Mouse (Mus musculus): Measurements from ENCODE around the gene Theg. TPM values are rescaled to one million over a fixed set of nuclear protein-coding genes. Genes with fewer than 3 reads are reported as not detected.

The Theg gene
- total RNA-seq, 2 experiments from 2014 or later: not detected

DNA sequence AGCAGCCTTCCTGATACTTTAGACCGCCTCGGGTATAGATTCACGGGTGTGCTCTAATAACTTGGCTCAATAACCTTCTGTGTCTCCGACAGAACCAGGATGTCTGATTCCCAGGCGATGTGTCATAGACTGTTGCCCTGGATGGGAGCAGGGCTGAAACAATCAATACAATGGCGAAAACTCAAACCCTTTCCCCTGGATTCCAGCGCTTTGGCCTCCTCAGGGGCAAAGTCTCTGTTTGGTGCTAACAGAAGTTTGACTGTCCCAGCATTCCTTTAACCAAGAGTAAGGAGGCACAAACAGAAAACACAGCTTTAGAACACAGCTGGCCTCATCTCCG is 8.4 kb upstream of the Theg start:
- intact Hi-C loops (cut with DNase I): loop anchor here (1.0 kb wide), 2 partner anchors 54 to 73 kb away; no protein-coding TSS in a partner anchor
- no peak for DNase-seq (ENCODE audit: low spot score)

DNA sequence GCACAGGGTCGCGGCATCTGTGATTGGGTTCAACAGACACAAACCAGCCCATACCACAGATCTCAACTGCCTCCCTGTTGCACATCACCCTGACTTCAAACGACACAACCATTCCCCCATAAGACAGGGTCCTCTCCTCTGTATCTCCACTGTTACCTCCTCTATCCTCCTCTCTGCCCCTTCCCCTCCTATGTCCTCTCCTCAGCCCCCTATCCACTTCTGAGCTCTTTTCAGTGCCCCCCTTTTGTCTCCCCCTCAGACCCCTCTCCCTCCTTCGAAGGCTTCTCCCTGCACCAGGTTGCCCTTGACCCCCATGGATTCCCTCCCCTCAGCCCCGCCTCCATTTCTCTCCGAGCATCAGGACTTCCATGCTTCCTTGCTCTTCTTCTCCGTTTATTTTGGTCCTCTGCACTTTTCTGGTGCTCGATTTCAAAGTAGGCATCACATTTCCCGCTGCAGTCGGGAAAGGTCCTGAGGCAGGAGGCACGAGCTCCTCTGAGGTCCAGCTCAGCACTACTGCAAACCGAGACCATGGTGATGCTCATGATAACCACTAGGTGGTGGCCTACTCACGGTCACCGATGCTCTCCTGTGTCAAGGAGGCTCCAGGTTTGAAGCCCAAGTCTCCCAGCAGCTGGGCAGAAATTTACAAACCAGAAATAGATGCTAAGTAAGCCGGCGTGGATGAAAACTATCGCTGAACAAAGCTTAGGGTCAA is 7.9 kb upstream of the Theg start:
- intact Hi-C loops (cut with DNase I): loop anchor here (1.0 kb wide), 2 partner anchors 54 to 73 kb away; no protein-coding TSS in a partner anchor
- DNase-seq (ENCODE audit: low spot score): no peak

DNA sequence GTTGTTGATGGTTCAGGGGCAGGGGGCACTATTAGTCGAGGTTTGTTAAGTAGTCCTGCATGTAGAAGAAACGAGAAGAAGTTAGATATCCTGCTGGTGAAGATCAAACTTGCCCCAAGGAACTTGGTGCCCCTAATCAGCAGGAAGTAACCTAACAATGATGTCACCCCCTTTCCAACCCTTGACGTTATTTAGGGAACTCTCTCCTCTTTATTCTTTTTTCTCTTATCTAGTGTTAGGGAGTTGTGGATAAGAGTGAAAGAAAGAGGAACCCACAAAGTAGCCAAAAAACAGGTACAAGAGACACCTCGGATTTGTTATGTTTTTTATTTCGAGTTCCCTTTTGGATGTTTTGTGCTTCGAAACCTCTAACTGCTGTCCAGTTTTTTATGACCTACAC is 7.0 kb upstream of the Theg start:
- DNase-seq (ENCODE audit: low spot score): no peak
- intact Hi-C loops (cut with DNase I): no loop called here

DNA sequence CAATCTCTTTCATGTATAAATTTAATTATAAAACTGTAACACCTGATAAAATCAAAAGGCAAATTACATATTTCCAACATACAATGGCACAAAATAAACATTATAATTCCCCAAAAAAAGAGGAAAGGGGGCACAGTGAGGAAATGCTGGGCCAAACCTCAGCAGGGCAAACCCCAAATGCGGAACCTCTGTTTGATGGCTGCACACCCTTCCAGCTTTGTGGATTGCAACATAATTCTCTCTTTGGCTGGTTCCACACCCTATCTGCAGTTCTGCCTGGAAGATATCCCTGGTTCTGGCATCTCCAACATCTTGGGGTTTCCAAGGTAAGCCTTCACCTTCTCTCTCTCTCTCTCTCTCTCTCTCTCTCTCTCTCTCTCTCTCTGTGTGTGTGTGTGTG is 3.6 kb upstream of the Theg start:
- no peak for DNase-seq (ENCODE audit: low spot score)
- intact Hi-C loops (cut with DNase I): no loop called here

DNA sequence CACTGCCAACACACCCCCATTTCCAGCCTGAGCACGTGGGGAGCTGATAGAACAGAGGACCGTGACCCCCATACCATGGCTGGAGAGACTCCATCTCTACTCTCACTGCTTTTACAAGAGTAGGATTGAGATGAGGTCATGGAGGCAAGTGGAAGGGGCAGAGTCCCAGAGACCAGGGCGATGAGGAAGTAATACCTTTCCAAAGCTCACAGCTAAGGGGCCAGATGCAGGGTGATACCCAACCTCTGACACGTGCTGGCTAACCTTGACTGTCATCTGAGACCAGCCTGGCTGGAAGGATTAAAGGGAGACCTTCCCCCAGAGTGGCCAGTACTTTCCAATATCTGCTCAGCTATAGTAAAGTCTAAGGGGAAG is 608 bp upstream of the Theg start:
- no peak for DNase-seq (ENCODE audit: low spot score)
- intact Hi-C loops (cut with DNase I): no loop called here

DNA sequence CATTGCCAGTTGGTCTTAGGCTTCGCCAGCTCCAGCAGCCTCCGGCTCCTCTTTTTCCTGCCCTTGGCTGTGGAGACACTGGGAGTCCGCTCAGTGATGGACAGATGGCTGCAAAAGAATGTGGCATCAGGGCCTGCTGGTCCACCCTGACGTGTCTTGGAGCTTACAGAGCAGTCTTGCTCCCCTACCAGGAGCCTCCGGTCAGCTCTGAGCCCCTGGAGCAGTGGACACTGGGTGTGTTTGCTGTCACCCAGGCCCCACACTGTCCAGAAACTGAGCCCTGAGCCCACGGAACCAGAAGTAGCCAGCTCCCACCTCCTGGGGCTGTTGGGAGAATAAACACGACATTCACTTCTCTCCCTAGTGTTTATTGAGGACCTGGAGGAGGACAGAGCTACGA is 888 bp downstream of the Theg start:
- intact Hi-C loops (cut with DNase I): no loop called here
- DNase-seq (ENCODE audit: low spot score): no peak

DNA sequence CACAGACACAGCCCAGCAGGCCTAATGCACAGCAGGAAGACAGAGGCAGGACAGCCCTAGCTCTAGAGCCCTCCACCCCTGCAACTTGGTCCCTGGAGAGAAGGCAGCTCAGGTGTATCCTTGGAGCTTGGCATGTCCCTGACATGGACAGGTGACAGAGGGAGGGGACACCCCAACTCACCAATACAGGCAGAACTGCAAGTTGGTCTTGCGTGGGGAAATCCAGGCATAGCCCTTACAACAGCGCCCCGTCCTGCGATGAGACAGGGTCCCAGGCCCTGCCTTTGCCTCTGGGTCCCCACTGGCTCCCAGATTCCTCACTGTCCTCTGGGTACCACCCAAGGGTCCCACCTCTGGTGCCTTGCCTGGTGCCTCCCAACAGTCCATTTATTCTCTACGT is 1.4 kb downstream of the Theg start:
- no peak for DNase-seq (ENCODE audit: low spot score)
- intact Hi-C loops (cut with DNase I): no loop called here

DNA sequence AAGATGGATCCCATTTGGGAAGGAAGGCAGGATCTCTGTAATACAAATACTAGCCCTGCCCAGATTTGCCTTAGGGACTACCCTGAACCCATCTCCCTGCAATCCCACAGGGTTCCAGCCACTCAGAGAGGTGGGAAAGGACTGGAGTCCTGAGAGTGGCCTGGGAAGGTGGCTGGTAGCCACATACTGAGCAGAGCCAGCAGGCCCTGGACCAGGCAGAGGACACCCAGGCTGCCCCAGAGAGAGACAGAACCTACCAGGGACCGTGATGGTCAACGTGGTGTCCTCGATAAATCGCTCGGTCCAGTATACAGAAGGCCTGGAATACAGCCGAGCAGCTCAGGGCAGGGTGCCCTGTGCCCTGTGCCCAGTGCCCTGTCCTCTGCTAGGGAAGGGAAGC is 2.0 kb downstream of the Theg start:
- intact Hi-C loops (cut with DNase I): no loop called here
- DNase-seq (ENCODE audit: low spot score): no peak

DNA sequence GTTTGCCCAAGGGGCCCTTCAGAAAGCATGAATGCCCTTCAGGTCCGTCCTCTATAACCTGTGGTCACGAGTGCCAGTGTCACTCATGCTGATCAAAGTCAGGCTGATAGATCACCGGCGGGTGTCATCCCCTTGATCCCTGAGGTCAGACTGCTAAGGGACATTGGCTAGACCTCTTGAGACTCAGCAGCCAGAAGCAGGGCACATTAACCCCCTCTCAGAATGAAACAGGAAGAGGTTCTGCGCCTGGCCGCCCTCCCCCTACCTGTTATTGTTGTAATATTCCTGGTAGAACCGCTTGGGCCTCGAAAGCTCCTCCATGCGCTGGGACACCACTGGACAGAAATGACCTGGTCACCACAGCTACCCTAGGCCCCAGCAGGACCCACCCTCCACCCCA is 2.7 kb downstream of the Theg start:
- no peak for DNase-seq (ENCODE audit: low spot score)
- intact Hi-C loops (cut with DNase I): no loop called here

DNA sequence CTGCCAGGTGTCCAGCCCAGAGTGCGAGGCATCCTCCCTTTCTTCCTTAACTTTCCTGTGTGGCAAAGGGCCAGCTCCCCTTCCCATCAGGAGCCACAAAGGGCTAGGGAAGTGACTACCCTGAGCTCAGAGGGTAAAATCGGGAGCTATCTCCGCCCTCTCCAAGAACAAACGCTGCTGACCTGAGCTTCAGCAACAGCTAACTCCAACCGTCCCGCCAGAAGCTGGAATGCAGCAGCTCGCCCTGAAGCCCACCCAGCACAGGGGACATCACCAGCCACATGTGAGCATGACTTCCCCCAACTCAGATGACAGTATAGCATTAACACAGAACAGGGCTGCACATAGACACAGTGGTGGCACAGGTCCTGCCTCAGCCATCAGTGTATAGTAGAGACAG is 3.1 kb downstream of the Theg start:
- intact Hi-C loops (cut with DNase I): no loop called here

DNA sequence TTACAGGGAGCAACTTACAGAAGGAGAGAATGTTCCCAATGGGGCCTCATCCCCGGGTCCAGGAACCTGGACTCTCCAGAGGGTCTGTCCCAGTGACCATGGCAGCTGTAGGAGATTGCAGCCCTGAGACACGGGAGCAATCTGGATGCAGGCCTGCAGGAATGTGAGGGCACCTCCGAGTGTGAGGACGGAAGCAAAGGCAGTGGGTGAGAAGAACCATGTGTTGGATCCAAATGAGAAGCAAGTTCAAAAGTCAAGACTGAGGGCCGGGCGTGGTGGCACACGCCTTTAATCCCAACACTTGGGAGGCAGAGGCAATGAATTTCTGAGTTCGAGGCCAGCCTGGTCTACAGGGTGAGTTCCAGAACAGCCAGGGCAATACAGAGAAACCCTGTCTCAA is 5.6 kb downstream of the Theg start:
- no peak for DNase-seq (ENCODE audit: low spot score)
- intact Hi-C loops (cut with DNase I): no loop called here

More for the DNA sequence above, 3.1 kb downstream of the Theg start:
- DNase-seq (ENCODE audit: low spot score): no peak

DNA sequence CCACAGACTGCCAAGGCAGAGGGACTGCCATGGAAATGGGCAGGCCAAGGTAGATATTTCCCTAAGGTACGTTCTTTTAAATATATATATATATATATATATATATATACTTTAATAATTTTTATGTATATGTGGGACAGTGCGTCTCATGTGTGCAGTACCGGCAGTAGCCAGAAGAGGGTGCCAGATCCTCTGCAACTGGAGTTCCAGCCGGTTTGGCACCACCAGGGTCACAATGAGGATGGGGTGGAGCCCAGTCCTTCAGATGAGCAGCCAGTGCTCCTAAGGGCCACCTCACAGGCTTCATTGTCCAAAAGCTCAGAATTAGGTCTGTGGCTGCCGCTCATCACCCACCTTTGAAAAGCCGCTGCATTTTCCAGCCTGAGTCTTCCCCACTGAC is 6.3 kb downstream of the Theg start:
- no peak for DNase-seq (ENCODE audit: low spot score)
- intact Hi-C loops (cut with DNase I): no loop called here

DNA sequence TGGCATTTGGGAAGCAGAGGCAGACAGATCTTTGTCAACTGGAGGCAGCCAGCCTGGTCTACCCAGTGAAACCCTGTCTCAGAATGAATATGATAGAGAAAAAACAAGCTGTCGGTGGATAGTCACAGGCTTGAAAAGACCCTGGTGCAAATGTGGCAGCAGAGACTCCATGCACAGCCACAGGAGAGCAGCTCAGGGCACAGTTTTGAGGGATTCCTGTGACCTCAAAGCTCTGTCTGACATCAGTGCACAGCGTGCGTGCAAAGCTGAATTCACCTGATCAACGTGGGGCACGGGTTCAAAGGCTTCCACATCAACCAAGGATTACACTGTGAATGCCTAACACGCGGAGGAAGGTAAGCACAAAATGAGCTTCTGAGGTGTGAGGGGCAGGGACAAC is 6.8 kb downstream of the Theg start:
- no peak for DNase-seq (ENCODE audit: low spot score)
- intact Hi-C loops (cut with DNase I): no loop called here

DNA sequence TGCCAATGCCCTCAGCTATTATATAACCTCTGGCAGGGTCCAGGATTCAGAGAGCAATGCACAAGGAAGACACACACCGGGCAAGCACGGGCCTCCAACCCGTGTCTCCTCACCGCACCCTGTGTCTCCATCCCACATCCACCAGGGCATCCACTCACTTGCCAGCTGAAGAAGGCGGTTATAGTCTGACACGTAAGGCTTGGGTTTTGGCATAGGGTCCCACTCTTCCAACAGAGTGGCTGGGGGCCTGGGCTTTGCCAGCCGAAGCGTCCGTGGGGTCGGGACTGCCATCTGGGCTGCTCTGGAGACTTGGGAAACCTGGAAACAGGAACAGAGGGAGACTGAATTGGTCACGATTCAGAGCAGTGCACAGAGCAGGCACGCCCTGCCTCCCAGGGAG is 7.3 kb downstream of the Theg start:
- intact Hi-C loops (cut with DNase I): no loop called here
- no peak for DNase-seq (ENCODE audit: low spot score)

DNA sequence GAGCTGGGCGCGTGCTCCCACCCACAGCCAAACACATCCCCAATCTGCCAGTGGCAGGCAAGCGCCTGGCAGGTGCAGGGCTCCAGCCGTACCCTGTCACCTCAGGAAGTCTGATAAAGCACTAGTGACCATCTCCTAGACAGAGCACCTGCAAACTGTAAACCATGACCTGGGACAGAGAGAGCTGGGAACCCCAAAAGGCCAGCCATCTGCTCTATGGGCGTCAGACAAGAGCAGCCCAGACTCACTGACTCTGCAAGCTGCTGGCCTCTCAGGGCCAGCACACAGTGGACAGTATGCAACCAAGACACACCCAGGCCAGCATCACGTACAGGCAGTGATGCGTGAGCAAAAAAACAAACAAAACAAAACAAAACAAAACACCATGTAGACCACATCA is 8.2 kb downstream of the Theg start:
- no peak for DNase-seq (ENCODE audit: low spot score)
- intact Hi-C loops (cut with DNase I): no loop called here

DNA sequence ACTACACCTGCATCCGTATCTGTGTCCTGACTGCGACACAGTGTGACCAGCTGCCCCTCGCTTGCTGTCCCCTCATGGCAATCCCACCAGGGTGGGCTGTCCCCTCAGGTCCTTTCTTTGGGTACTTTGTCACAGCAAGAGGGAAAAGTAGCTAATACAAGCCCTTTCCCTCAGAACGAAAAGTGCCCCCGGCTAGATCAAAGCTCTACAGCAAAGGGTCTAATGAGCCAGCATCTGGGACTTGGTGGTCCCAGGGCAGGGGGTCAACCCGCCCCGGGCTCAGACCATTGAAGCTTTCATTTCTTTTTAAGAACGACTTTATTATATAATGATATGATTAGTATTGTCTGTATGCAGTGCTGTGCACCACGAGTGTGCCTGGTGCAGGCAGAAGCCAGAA is 8.9 kb downstream of the Theg start:
- DNase-seq (ENCODE audit: low spot score): no peak
- intact Hi-C loops (cut with DNase I): no loop called here

DNA sequence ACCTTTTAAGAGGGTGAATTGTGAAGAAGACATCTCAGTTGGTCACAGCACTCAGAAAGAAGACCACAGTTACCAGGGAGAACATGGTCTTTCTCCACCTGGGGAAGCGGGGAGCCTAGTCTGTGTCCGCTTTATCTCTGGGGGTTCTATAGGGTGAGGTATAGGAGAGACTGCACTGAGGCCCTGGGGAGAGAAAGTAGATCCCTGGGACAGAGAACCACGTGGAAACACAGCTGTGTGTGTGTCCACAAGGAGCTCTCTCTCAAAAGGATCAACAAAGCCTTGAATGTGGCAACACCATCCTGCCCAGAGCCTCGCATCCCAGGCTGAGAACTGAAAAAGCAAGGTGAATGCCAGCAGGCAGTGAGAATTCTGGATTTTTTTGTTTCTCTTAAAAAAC is 9.8 kb downstream of the Theg start:
- DNase-seq (ENCODE audit: low spot score): no peak
- intact Hi-C loops (cut with DNase I): no loop called here

DNA sequence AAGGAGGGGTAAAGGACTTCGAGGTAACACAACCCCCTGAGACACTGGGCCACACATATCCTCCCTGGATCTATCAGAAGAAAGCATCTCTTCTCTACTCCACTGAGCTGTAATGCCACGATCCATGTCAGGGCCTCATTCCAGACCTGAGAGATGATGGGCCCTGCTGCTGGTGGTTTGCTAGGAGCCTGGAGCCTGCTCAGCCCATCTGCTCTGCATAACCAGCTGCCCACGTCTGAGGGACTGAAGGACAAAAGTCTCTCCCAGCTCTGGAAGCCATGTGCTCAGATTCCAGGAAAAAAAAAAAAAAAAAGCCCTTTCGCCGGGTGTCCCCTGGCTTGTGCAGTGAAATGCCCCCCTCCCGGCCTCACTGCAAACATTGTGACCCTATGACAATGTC is 11.4 kb downstream of the Theg start:
- no peak for DNase-seq (ENCODE audit: low spot score)
- intact Hi-C loops (cut with DNase I): no loop called here

DNA sequence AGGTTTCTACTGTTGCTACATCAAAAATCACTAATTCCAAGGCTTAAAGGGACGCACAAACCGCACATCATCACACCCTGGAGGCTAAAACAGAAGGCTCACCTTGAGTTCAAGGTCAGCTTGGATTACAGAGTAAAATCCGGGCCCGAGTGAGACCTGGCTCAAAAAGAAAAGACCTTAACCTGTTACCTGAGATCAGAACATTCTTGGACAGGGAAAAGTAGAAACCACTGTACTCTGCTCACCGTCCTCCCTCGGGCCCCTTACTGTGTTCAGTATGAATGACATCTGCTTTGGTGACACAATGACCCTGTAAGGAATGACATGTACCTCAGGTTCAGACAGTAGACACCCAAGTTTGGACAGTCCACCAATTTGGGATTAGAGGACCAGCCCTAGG is 12.3 kb downstream of the Theg start:
- no peak for DNase-seq (ENCODE audit: low spot score)
- intact Hi-C loops (cut with DNase I): no loop called here

DNA sequence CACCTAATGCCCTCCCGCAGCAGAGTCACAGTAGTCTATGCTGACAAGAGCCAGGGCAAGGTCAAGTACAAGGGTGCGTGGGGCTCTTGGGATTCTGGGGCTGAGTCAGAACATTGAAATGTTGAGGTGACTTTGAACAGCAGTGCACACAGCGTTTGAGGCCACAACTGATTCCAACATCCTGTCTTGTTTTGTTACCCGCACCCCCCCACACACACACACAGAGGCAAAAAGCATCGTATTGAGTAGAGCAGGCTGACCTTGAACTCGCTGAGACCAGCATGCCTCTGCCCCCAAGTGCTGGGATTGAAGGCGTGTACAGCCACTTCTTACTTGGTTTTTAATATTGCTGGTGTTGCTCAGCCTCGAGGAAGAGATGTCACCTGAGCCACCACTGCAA is 12.8 kb downstream of the Theg start:
- no peak for DNase-seq (ENCODE audit: low spot score)
- intact Hi-C loops (cut with DNase I): no loop called here

DNA sequence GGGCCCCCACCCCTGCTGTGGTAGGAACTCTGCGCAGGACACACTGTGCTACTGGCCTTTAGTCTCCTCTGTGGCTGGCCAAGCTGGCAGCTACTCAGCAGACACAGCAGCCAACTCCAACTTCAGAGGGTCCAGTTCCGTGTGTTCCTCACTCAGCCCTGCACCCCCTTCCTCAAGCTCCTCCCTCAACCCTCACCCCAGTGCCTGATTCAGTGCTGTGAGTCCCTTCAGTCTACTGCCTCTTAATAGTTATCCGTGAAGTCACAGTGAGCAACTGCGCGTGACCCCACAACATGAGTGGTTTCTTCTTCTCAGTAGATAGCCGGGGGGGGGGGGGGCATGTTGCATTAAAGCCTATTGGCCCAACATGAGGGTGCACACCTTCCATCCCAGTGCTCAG is 13.5 kb downstream of the Theg start:
- DNase-seq (ENCODE audit: low spot score): no peak
- intact Hi-C loops (cut with DNase I): no loop called here

DNA sequence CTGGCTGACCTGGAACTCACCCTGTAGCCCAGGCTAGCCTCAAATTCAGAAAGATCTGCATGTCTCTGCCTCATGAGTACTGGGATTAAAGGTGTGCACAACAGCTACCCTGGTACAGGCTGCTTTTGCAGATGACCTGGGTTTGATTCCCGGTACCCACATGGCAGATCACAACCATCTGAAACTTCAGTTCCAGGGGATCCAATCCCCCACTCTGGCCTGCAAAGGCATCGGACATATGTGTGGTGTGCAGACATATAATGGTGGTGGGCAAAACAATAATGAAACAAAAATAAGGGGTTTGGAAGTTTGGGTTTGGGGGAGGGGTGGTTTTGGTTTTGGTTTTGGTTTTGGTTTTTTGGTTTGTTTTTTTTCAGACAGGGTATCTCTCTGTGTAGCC is 15.8 kb downstream of the Theg start:
- no peak for DNase-seq (ENCODE audit: low spot score)
- intact Hi-C loops (cut with DNase I): no loop called here

DNA sequence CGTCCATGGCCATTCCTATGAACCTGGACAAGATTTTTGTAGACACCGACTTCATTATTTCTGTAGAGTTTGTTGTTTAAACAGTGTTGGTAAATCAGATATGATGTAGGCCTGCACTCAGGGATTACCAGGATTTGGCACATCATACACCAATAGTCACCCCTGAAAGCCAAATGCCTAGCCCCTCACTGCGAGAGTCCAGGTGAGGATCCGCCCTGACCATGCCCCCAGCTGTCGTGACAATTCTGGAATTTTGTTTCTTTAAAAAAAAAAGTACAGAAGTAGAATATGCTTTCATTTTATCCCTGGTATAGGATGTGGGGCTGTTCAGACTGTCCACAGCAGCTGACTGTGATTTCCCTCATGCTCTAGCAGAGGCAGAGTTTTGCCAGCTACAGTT is 17.2 kb downstream of the Theg start:
- intact Hi-C loops (cut with DNase I): no loop called here

More for the DNA sequence above, 17.2 kb downstream of the Theg start:
- DNase-seq (ENCODE audit: low spot score): no peak
